In the genomic region with DNA sequence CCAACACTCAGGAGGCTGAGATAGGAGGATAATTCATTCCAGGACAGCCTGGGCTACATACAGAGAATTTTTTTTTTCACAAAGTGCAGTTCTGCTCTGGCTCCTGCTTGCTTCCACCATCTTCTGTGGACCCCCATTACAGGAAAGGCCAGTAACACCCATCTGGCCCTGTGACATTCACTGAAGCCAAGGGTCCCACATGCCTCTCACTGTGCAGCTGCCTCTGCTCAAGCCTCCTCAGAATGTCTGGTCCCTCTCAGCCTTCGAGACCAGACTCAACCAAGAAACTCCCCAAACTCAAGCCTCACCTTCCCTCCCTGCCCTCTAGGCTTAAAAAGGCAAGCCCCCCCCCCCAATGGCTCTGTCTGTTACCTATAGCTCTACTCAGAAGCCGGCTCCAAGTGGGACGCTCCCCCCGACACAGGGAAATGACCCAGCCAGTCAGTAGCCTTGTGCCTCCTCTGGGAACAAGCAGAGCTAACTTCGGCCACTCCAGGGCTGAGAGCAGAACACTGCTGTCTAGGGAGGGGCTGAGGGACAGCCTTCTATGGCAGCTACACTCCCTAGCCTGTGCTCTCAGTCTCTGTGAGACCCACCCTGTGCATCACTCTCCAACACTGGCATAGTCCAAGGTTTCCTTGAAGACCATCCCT, we compare ENCODE assay signal across 10 mouse cellular contexts. TPM values are rescaled to one million over a fixed set of nuclear protein-coding genes. Genes with fewer than 3 reads are reported as not detected.
DNase-seq lines count a peak whose midpoint lies in the region; ATAC-seq and TF ChIP-seq lines count a peak whose summit lies in the region.
"Had no signal": no experiment of that assay in that cellular context is flagged by ENCODE, and none has a peak within 500 bp of the region (broad histone marks: within the 10 kb centered on the region; RNA-seq: fewer than 3 reads in every experiment).

No protein-coding gene starts in this region.

- 0 out of 2 replicates have a peak overlapping the region, but pooled peaks have one; percentile 3 for H3K27ac ChIP-seq in forebrain, embryonic 11.5 days (ENCODE audit: low read depth, low read length)
- no peak overlapping the region for H3K27ac ChIP-seq in forebrain, embryonic 13.5 days
- peak overlapping the region; percentile 44 for H3K27ac ChIP-seq in small intestine, adult 2 months (ENCODE audit: insufficient read depth, low read depth, low read length)

- H3K9me3 ChIP-seq in forebrain, embryonic 11.5 days (ENCODE audit: control insufficient read depth, low read length) = no peaks in the 10 kb centered on the region
- H3K9me3 ChIP-seq in forebrain, embryonic 13.5 days (replicated peaks) = no peaks in the 10 kb centered on the region
- H3K9me3 ChIP-seq in megakaryocyte, embryonic 14.5 days = no peaks in the 10 kb centered on the region

- peaks cover 11% of the 10 kb centered on the region; the same call in 1 of the 2 replicates for H3K27me3 ChIP-seq in forebrain, embryonic 11.5 days (ENCODE audit: control insufficient read depth, insufficient read depth, low read length)
- H3K27me3 ChIP-seq in forebrain, embryonic 13.5 days = peaks cover 63% of the 10 kb centered on the region
- no peaks in the 10 kb centered on the region for H3K27me3 ChIP-seq in megakaryocyte, embryonic 14.5 days (replicated peaks)
- H3K27me3 ChIP-seq in small intestine, adult 2 months (ENCODE audit: control insufficient read depth, insufficient read depth, low read length) = peaks cover 2% of the 10 kb centered on the region; the same call in 1 of the 2 replicates
- H3K27me3 ChIP-seq: Patski had no signal

- H3K4me2 ChIP-seq in forebrain, embryonic 11.5 days (ENCODE audit: low read depth, low read length, severe bottlenecking) = no peak overlapping the region
- H3K4me2 ChIP-seq in forebrain, embryonic 13.5 days = no peak overlapping the region

- H3K4me1 ChIP-seq in forebrain, embryonic 11.5 days (replicated peaks; ENCODE audit: control insufficient read depth, insufficient read depth, low read length) = peaks cover 7% of the 10 kb centered on the region; the same call in 1 of the 2 replicates
- H3K4me1 ChIP-seq in forebrain, embryonic 13.5 days = peaks cover 12% of the 10 kb centered on the region
- peaks cover 89% of the 10 kb centered on the region for H3K4me1 ChIP-seq in megakaryocyte, embryonic 14.5 days
- peaks cover 24% of the 10 kb centered on the region for H3K4me1 ChIP-seq in small intestine, adult 2 months (ENCODE audit: control insufficient read depth, insufficient read depth, insufficient read length, low read length)

- H3K4me3 ChIP-seq in forebrain, embryonic 11.5 days (ENCODE audit: low read depth, low read length) = no peak overlapping the region
- no peak overlapping the region for H3K4me3 ChIP-seq in forebrain, embryonic 13.5 days
- H3K4me3 ChIP-seq in megakaryocyte, embryonic 14.5 days (replicated peaks) = peak overlapping the region; percentile 92
- no peak overlapping the region for H3K4me3 ChIP-seq in small intestine, adult 2 months (ENCODE audit: low read depth, low read length)

- TF ChIP-seq CTCF in small intestine, adult 2 months (IDR thresholded peaks at IDR 0.05; ENCODE audit: extremely low read depth, insufficient read length, insufficient replicate concordance, low read depth, low read length) = no peak

- no peak for ATAC-seq in forebrain, embryonic 11.5 days (replicated peaks; ENCODE audit: low FRiP score)
- ATAC-seq in forebrain, embryonic 13.5 days = no peak
- no peak for ATAC-seq in megakaryocyte, adult 5-6 weeks (ENCODE audit: poor library complexity, severe bottlenecking)
- ATAC-seq: Patski had no signal

- H3K9ac ChIP-seq in forebrain, embryonic 11.5 days (ENCODE audit: low read length) = no peak overlapping the region
- H3K9ac ChIP-seq in forebrain, embryonic 13.5 days = no peak overlapping the region

- WGBS in forebrain, embryonic 11.5 days = 76% methylated on average over 5 of the region's 5 CpGs
- WGBS in forebrain, embryonic 13.5 days = 80% methylated on average over 5 of the region's 5 CpGs
- 82% methylated on average over 5 of the region's 5 CpGs for WGBS in small intestine, adult 2 months

- H3K36me3 ChIP-seq in forebrain, embryonic 11.5 days (ENCODE audit: control insufficient read depth, insufficient read depth, low read length) = no peaks in the 10 kb centered on the region
- no peaks in the 10 kb centered on the region for H3K36me3 ChIP-seq in forebrain, embryonic 13.5 days (ENCODE audit: poor library complexity, severe bottlenecking)
- H3K36me3 ChIP-seq in megakaryocyte, embryonic 14.5 days (replicated peaks; ENCODE audit: low read length) = peaks cover 52% of the 10 kb centered on the region
- no peaks in the 10 kb centered on the region for H3K36me3 ChIP-seq in small intestine, adult 2 months (ENCODE audit: control insufficient read depth, insufficient read depth, low read length)

- no peak for DNase-seq in forebrain, embryonic 11.5 days (ENCODE audit: low spot score)
- DNase-seq in induced T-regulatory cell, adult 2 months (ENCODE audit: low read depth) = peak; percentile 36
- no peak for DNase-seq in adrenal gland, adult 18-20 months (ENCODE audit: low spot score in 2 of 2)
- DNase-seq in spleen, postnatal 4 days (ENCODE audit: low spot score in 2 of 2) = no peak
- DNase-seq: right cerebral cortex, postnatal 14 days had no signal

- TF ChIP-seq POLR2A in small intestine, adult 2 months (IDR thresholded peaks at IDR 0.05; ENCODE audit: low read depth, low read length) = no peak

RNA-seq across cellular contexts. Expression of gene Lrrc71, which starts 17.3 kb away (rescaled TPM):
- 0.24 and 0.55 TPM in 2 replicates for polyA plus RNA-seq in forebrain, embryonic 11.5 days (2014; fragmentation: Nextera tagmentation; extraction: Ambion mirVana)
- 0.35 and 0.58 TPM in 2 replicates for polyA plus RNA-seq in forebrain, embryonic 13.5 days (2015; fragmentation: Nextera tagmentation; extraction: Ambion mirVana)
- polyA plus RNA-seq in megakaryocyte, embryonic 14.5 days (2012; ENCODE audit: insufficient read depth, low replicate concordance) = 7.0 and 16.6 TPM in 2 replicates
- total RNA-seq in megakaryocyte, adult 5-6 weeks (2015) = not detected in 2 replicates
- 0.04 TPM in 1 of 2 replicates, not detected in the other for total RNA-seq in megakaryocyte, adult 5-6 weeks (2017)
- 0.03 TPM in 2 replicates for polyA plus RNA-seq in small intestine, adult 2 months (2012; rRNA removed)
- total RNA-seq in adrenal gland, adult 18-20 months (2021) = under 1 TPM; 0.38 to 0.63 TPM

RNA-seq across cellular contexts. Expression of gene Ntrk1, which starts 29.2 kb away (rescaled TPM):
- polyA plus RNA-seq in forebrain, embryonic 11.5 days (2014; fragmentation: Nextera tagmentation; extraction: Ambion mirVana) = 0.16 and 0.45 TPM in 2 replicates
- 0.53 and 0.88 TPM in 2 replicates for polyA plus RNA-seq in forebrain, embryonic 13.5 days (2015; fragmentation: Nextera tagmentation; extraction: Ambion mirVana)
- polyA plus RNA-seq in megakaryocyte, embryonic 14.5 days (2012; ENCODE audit: insufficient read depth, low replicate concordance) = not detected in 2 replicates
- not detected in 2 replicates for total RNA-seq in megakaryocyte, adult 5-6 weeks (2015)
- total RNA-seq in megakaryocyte, adult 5-6 weeks (2017) = not detected in 2 replicates
- 0.08 and 0.18 TPM in 2 replicates for polyA plus RNA-seq in small intestine, adult 2 months (2012; rRNA removed)
- 10 to 100 TPM in 1 of 2 experiments, 1 to 10 TPM in 1; 7.1 to 12.5 TPM for total RNA-seq in adrenal gland, adult 18-20 months (2021)
- polyA plus RNA-seq: Patski had no signal

RNA-seq across cellular contexts. Expression of gene Insrr, which starts 31.0 kb away (rescaled TPM):
- 0.32 and 0.33 TPM in 2 replicates for polyA plus RNA-seq in forebrain, embryonic 11.5 days (2014; fragmentation: Nextera tagmentation; extraction: Ambion mirVana)
- polyA plus RNA-seq in forebrain, embryonic 13.5 days (2015; fragmentation: Nextera tagmentation; extraction: Ambion mirVana) = 0.33 and 0.43 TPM in 2 replicates
- not detected in 2 replicates for polyA plus RNA-seq in megakaryocyte, embryonic 14.5 days (2012; ENCODE audit: insufficient read depth, low replicate concordance)
- total RNA-seq in megakaryocyte, adult 5-6 weeks (2015) = not detected in 2 replicates
- total RNA-seq in megakaryocyte, adult 5-6 weeks (2017) = not detected in 2 replicates
- polyA plus RNA-seq in small intestine, adult 2 months (2012; rRNA removed) = 1.3 and 2.6 TPM in 2 replicates
- total RNA-seq in adrenal gland, adult 18-20 months (2021) = 1 to 10 TPM in 1 of 2 experiments, under 1 TPM in 1; 0.76 to 1.2 TPM

RNA-seq across cellular contexts. Expression of gene Pear1, which starts 58.3 kb away (rescaled TPM):
- polyA plus RNA-seq in forebrain, embryonic 11.5 days (2014; fragmentation: Nextera tagmentation; extraction: Ambion mirVana) = 8.2 and 8.6 TPM in 2 replicates
- polyA plus RNA-seq in forebrain, embryonic 13.5 days (2015; fragmentation: Nextera tagmentation; extraction: Ambion mirVana) = 4.7 and 4.8 TPM in 2 replicates
- 164 and 715 TPM in 2 replicates for polyA plus RNA-seq in megakaryocyte, embryonic 14.5 days (2012; ENCODE audit: insufficient read depth, low replicate concordance)
- total RNA-seq in megakaryocyte, adult 5-6 weeks (2015) = 1.9 and 4.8 TPM in 2 replicates
- total RNA-seq in megakaryocyte, adult 5-6 weeks (2017) = 0.77 and 2.6 TPM in 2 replicates
- polyA plus RNA-seq in small intestine, adult 2 months (2012; rRNA removed) = 13.0 and 20.1 TPM in 2 replicates
- 10 to 100 TPM; 20.0 to 20.8 TPM for total RNA-seq in adrenal gland, adult 18-20 months (2021)
